Mouse (Mus musculus): ENCODE measurements around the gene Aqp2. TPM values are rescaled to one million over a fixed set of nuclear protein-coding genes. Genes with fewer than 3 reads are reported as not detected.

Gene Aqp2
- polyA plus RNA-seq, 1 experiment from 2014 or later = not detected

- Histone ChIP-seq H3K4me3 (replicated peaks; ENCODE audit: low read length) (no peak overlapping the region), H3K4me1 (ENCODE audit: control insufficient read depth, insufficient read depth, low read length) (no peaks in the 10 kb centered on the region; the same call in 1 of the 2 replicates), H3K4me2 (ENCODE audit: low read depth, low read length) (no peak overlapping the region), H3K9ac (ENCODE audit: low read length) (no peak overlapping the region), H3K27me3 (ENCODE audit: control insufficient read depth, insufficient read depth, low read length) (no peaks in the 10 kb centered on the region), H3K27ac (ENCODE audit: low read length) (no peak overlapping the region), H3K9me3 (replicated peaks; ENCODE audit: control insufficient read depth, low read length) (no peaks in the 10 kb centered on the region), H3K36me3 (ENCODE audit: control insufficient read depth, insufficient read depth, low read length) (no peaks in the 10 kb centered on the region)
- WGBS = 32% methylated on average over 6 of the region's 6 CpGs
- no peak for ATAC-seq (ENCODE audit: insufficient read depth, low FRiP score)
Observed at GRCm38 (mm10) chr15:99553767-99554166, 25.1 kb upstream of the Aqp2 start.

- Histone ChIP-seq H3K36me3 (ENCODE audit: control insufficient read depth, insufficient read depth, low read length) (no peaks in the 10 kb centered on the region), H3K27ac (ENCODE audit: low read length) (no peak overlapping the region), H3K4me2 (ENCODE audit: low read depth, low read length) (no peak overlapping the region), H3K4me3 (replicated peaks; ENCODE audit: low read length) (no peak overlapping the region), H3K4me1 (ENCODE audit: control insufficient read depth, insufficient read depth, low read length) (no peaks in the 10 kb centered on the region), H3K9ac (ENCODE audit: low read length) (no peak overlapping the region), H3K27me3 (ENCODE audit: control insufficient read depth, insufficient read depth, low read length) (no peaks in the 10 kb centered on the region), H3K9me3 (replicated peaks; ENCODE audit: control insufficient read depth, low read length) (no peaks in the 10 kb centered on the region)
- WGBS = 96% methylated on average over 1 of the region's 1 CpGs
- ATAC-seq (ENCODE audit: insufficient read depth, low FRiP score) = no peak
Observed at GRCm38 (mm10) chr15:99558947-99559346, 19.9 kb upstream of the Aqp2 start.

GRCm38 (mm10) chr15:99560246-99560645 lies 18.6 kb upstream of the Aqp2 start:
- 66% methylated on average over 10 of the region's 10 CpGs for WGBS
- ATAC-seq (ENCODE audit: insufficient read depth, low FRiP score) = no peak

GRCm38 (mm10) chr15:99567371-99567770 lies 11.5 kb upstream of the Aqp2 start:
- H3K9ac ChIP-seq (ENCODE audit: low read length) = no peak overlapping the region
- no peaks in the 10 kb centered on the region for H3K9me3 ChIP-seq (replicated peaks; ENCODE audit: control insufficient read depth, low read length)
- no peak overlapping the region for H3K27ac ChIP-seq (ENCODE audit: low read length)
- WGBS = 72% methylated on average over 4 of the region's 4 CpGs
- H3K4me2 ChIP-seq (ENCODE audit: low read depth, low read length) = no peak overlapping the region
- H3K4me1 ChIP-seq (ENCODE audit: control insufficient read depth, insufficient read depth, low read length) = no peaks in the 10 kb centered on the region
- no peaks in the 10 kb centered on the region for H3K27me3 ChIP-seq (ENCODE audit: control insufficient read depth, insufficient read depth, low read length)
- ATAC-seq (ENCODE audit: insufficient read depth, low FRiP score) = no peak
- no peak overlapping the region for H3K4me3 ChIP-seq (replicated peaks; ENCODE audit: low read length)
- no peaks in the 10 kb centered on the region for H3K36me3 ChIP-seq (ENCODE audit: control insufficient read depth, insufficient read depth, low read length)

More at GRCm38 (mm10) chr15:99560246-99560645, 18.6 kb upstream of the Aqp2 start:
- no peak overlapping the region for H3K4me2 ChIP-seq (ENCODE audit: low read depth, low read length)
- no peaks in the 10 kb centered on the region for H3K27me3 ChIP-seq (ENCODE audit: control insufficient read depth, insufficient read depth, low read length)
- no peak overlapping the region for H3K27ac ChIP-seq (ENCODE audit: low read length)
- no peaks in the 10 kb centered on the region for H3K4me1 ChIP-seq (ENCODE audit: control insufficient read depth, insufficient read depth, low read length)
- H3K36me3 ChIP-seq (ENCODE audit: control insufficient read depth, insufficient read depth, low read length) = no peaks in the 10 kb centered on the region
- H3K4me3 ChIP-seq (replicated peaks; ENCODE audit: low read length) = no peak overlapping the region
- H3K9ac ChIP-seq (ENCODE audit: low read length) = no peak overlapping the region
- no peaks in the 10 kb centered on the region for H3K9me3 ChIP-seq (replicated peaks; ENCODE audit: control insufficient read depth, low read length)

- H3K9ac ChIP-seq (ENCODE audit: low read length) = no peak overlapping the region
- no peaks in the 10 kb centered on the region for H3K36me3 ChIP-seq (ENCODE audit: control insufficient read depth, insufficient read depth, low read length)
- H3K27me3 ChIP-seq (ENCODE audit: control insufficient read depth, insufficient read depth, low read length) = no peaks in the 10 kb centered on the region
- no peaks in the 10 kb centered on the region for H3K4me1 ChIP-seq (ENCODE audit: control insufficient read depth, insufficient read depth, low read length)
- ATAC-seq (ENCODE audit: insufficient read depth, low FRiP score) = no peak
- no peak overlapping the region for H3K4me2 ChIP-seq (ENCODE audit: low read depth, low read length)
- 58% methylated on average over 6 of the region's 6 CpGs for WGBS
- no peak overlapping the region for H3K4me3 ChIP-seq (replicated peaks; ENCODE audit: low read length)
- no peak overlapping the region for H3K27ac ChIP-seq (ENCODE audit: low read length)
- H3K9me3 ChIP-seq (replicated peaks; ENCODE audit: control insufficient read depth, low read length) = no peaks in the 10 kb centered on the region
Observed at GRCm38 (mm10) chr15:99568682-99569081, 10.2 kb upstream of the Aqp2 start.

GRCm38 (mm10) chr15:99569123-99569522 lies 9.7 kb upstream of the Aqp2 start:
- Histone ChIP-seq H3K4me2 (ENCODE audit: low read depth, low read length) (no peak overlapping the region), H3K9me3 (replicated peaks; ENCODE audit: control insufficient read depth, low read length) (no peaks in the 10 kb centered on the region), H3K4me3 (replicated peaks; ENCODE audit: low read length) (no peak overlapping the region), H3K4me1 (ENCODE audit: control insufficient read depth, insufficient read depth, low read length) (no peaks in the 10 kb centered on the region), H3K27ac (ENCODE audit: low read length) (no peak overlapping the region), H3K36me3 (ENCODE audit: control insufficient read depth, insufficient read depth, low read length) (no peaks in the 10 kb centered on the region), H3K9ac (ENCODE audit: low read length) (no peak overlapping the region), H3K27me3 (ENCODE audit: control insufficient read depth, insufficient read depth, low read length) (no peaks in the 10 kb centered on the region)
- ATAC-seq (ENCODE audit: insufficient read depth, low FRiP score) = no peak
- 74% methylated on average over 10 of the region's 10 CpGs for WGBS

GRCm38 (mm10) chr15:99583463-99584344 lies 4.8 kb downstream of the Aqp2 start:
- peaks cover 16% of the 10 kb centered on the region for H3K4me1 ChIP-seq (ENCODE audit: control insufficient read depth, insufficient read depth, low read length)
- peak; percentile 56; the same call in 1 of the 2 replicates for ATAC-seq (ENCODE audit: insufficient read depth, low FRiP score)
- no peaks in the 10 kb centered on the region for H3K9me3 ChIP-seq (replicated peaks; ENCODE audit: control insufficient read depth, low read length)
- H3K27me3 ChIP-seq (ENCODE audit: control insufficient read depth, insufficient read depth, low read length) = peaks cover 80% of the 10 kb centered on the region
- peak overlapping the region; percentile 45 for H3K4me2 ChIP-seq (ENCODE audit: low read depth, low read length)
- H3K9ac ChIP-seq (ENCODE audit: low read length) = peak overlapping the region; percentile 57
- 3% methylated on average over 53 of the region's 54 CpGs for WGBS
- peak overlapping the region; percentile 27 for H3K4me3 ChIP-seq (replicated peaks; ENCODE audit: low read length)
- H3K27ac ChIP-seq (ENCODE audit: low read length) = no peak overlapping the region
- no peaks in the 10 kb centered on the region for H3K36me3 ChIP-seq (ENCODE audit: control insufficient read depth, insufficient read depth, low read length)

GRCm38 (mm10) chr15:99584407-99585202 lies 5.8 kb downstream of the Aqp2 start:
- peak; percentile 27; the same call in 1 of the 2 replicates for ATAC-seq (ENCODE audit: insufficient read depth, low FRiP score)
- peak overlapping the region; percentile 45 for H3K4me2 ChIP-seq (ENCODE audit: low read depth, low read length)
- 2% methylated on average over 24 of the region's 24 CpGs for WGBS

GRCm38 (mm10) chr15:99585741-99586140 lies 6.9 kb downstream of the Aqp2 start:
- Histone ChIP-seq H3K9ac (ENCODE audit: low read length) (no peak overlapping the region), H3K9me3 (replicated peaks; ENCODE audit: control insufficient read depth, low read length) (no peaks in the 10 kb centered on the region), H3K27me3 (ENCODE audit: control insufficient read depth, insufficient read depth, low read length) (peaks cover 94% of the 10 kb centered on the region), H3K36me3 (ENCODE audit: control insufficient read depth, insufficient read depth, low read length) (no peaks in the 10 kb centered on the region), H3K4me2 (ENCODE audit: low read depth, low read length) (no peak overlapping the region), H3K27ac (ENCODE audit: low read length) (no peak overlapping the region), H3K4me3 (replicated peaks; ENCODE audit: low read length) (no peak overlapping the region), H3K4me1 (ENCODE audit: control insufficient read depth, insufficient read depth, low read length) (peaks cover 16% of the 10 kb centered on the region)
- 58% methylated on average over 6 of the region's 6 CpGs for WGBS
- no peak for ATAC-seq (ENCODE audit: insufficient read depth, low FRiP score)

More at GRCm38 (mm10) chr15:99584407-99585202, 5.8 kb downstream of the Aqp2 start:
- Histone ChIP-seq H3K36me3 (ENCODE audit: control insufficient read depth, insufficient read depth, low read length) (no peaks in the 10 kb centered on the region), H3K4me3 (replicated peaks; ENCODE audit: low read length) (peak overlapping the region; percentile 27), H3K27me3 (ENCODE audit: control insufficient read depth, insufficient read depth, low read length) (peaks cover 89% of the 10 kb centered on the region), H3K27ac (ENCODE audit: low read length) (no peak overlapping the region), H3K9me3 (replicated peaks; ENCODE audit: control insufficient read depth, low read length) (no peaks in the 10 kb centered on the region), H3K9ac (ENCODE audit: low read length) (no peak overlapping the region), H3K4me1 (ENCODE audit: control insufficient read depth, insufficient read depth, low read length) (peaks cover 16% of the 10 kb centered on the region)
